Mouse (Mus musculus): ENCODE measurements around the gene Cln6. TPM values are rescaled to one million over a fixed set of nuclear protein-coding genes. Genes with fewer than 3 reads are reported as not detected.
"Not testable (repeated sequence)": the region's sequence is repeated elsewhere in the genome, so short reads cannot be mapped to it uniquely, and the experiment has no call there.

The Cln6 gene
- total RNA-seq, 2 experiments from 2014 or later, result 12.6 to 14.3 TPM

DNA sequence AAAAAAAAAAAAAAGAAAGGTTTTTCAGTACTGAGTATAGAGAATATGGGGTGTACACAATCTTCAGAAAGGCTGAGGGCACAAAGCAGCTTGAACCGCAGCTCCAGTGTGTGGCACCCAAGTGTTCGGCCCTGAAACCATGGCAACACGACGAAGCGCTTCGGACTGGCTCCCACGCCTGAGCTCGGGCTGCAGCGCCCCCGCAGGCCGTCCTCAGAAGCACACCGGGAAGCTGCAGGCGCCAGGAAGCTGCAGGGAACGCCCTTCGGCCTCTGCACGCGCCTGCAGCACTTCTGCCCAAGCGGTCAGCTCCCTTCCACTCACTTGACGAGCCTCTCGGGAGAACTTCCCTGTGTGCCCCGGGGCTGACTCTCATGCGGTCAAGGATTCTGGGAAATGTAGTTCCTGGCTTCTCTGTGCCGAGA lies 9.9 kb upstream of the Cln6 start:
- DNase-seq (ENCODE audit: low spot score in 2 of 2), result peak; percentile 97 to 98

DNA sequence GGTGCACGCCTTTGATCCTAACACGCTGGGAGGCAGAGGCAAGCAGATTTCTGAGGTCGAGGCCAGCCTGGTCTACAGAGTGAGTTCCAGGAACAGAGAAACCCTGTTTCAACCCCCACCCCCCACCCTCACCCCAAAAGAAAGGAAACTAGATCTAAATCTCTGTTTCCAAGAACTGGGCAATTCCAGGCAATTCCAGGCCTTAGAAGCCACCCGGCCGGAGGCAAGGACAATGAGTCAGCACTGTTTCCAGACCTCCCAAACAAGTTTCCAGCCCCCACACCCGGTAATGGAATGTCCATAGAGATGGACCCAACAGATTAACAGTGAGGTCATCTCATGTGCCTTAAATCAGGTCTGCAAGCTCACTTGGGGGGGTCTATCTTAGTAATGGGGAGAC lies 8.7 kb upstream of the Cln6 start:
- DNase-seq (ENCODE audit: low spot score in 2 of 2), result no peak

- DNase-seq (ENCODE audit: low spot score in 2 of 2), result no peak
Measured at GRCm38 (mm10) chr9:62834906-62835305, 3.7 kb upstream of the Cln6 start.

DNA sequence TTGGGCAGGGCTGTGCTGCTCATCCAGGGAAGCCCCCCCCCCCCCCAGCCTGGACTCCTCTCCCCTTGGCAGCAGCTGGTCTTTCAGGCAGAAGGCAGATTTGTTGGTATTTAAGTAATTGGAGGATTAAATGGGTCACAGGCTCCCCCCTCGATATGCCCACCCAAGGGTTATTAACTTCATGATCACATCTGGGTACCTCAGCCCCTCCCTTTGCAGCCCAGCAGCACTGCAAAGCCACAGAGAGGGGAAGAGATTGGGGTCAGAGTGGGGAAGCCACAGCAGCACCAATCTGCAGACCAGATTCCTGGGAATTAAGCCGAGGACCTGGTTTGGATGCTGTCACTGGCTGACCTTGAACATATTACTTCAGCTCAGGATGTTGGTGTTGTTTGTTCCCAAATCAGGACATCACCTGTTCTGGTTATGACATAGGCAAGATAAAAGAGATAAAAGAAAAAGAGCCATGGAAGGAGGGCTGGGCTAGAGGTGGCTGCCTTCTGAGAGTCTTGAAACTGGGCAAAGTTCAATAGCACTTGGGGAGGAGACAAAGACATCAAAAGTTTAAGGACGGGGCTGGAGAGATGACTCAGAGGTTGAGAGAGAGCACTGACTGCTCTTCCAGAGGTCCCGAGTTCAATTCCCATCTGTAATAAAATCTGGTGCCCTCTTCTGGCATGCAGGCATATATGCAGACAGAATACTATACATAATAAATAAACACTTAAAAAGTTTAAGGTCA lies 2.7 kb upstream of the Cln6 start:
- no peak for DNase-seq (ENCODE audit: low spot score in 2 of 2)

GRCm38 (mm10) chr9:62837611-62838010 lies 974 bp upstream of the Cln6 start:
- no peak for DNase-seq (ENCODE audit: low spot score in 2 of 2)

- no peak for DNase-seq (ENCODE audit: low spot score in 2 of 2)
Measured at GRCm38 (mm10) chr9:62838146-62838505, 459 bp upstream of the Cln6 start.

DNA sequence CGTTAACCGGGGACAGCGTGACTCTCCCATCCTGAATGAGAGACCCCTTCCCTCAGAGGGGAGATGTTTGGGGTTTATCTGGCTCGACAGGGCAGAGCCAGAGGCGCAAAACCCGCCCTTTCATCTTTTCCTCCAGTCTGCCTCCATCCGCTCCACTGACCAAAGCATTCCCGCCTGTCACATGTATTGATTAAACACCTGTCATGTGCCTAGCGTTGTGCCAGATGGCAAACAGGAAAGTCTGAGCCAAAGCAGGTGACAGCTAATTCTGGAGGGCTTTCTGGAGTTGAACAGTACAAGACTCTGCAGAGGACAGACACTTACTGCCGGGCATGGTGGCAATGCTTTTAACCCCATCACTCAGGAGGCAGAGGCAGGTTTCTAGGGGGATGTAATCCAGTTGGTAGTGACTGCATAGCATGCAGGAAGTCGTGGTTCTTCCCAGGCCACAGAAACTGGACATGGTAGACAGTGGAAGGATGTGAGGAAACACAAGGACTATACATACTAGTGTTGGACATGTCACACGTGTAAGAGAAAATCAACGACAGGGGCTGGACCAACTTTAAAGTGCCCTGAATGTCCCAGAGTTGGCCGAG lies 686 bp downstream of the Cln6 start:
- DNase-seq (ENCODE audit: low spot score in 2 of 2), result no peak

- DNase-seq (ENCODE audit: low spot score in 2 of 2), result no peak
Measured at GRCm38 (mm10) chr9:62843356-62844024, 4.9 kb downstream of the Cln6 start.

GRCm38 (mm10) chr9:62844461-62844860 lies 5.9 kb downstream of the Cln6 start:
- no peak for DNase-seq (ENCODE audit: low spot score in 2 of 2)

GRCm38 (mm10) chr9:62847694-62848093 lies 9.1 kb downstream of the Cln6 start:
- DNase-seq (ENCODE audit: low spot score in 2 of 2), result peak; percentile 87 to 91

DNA sequence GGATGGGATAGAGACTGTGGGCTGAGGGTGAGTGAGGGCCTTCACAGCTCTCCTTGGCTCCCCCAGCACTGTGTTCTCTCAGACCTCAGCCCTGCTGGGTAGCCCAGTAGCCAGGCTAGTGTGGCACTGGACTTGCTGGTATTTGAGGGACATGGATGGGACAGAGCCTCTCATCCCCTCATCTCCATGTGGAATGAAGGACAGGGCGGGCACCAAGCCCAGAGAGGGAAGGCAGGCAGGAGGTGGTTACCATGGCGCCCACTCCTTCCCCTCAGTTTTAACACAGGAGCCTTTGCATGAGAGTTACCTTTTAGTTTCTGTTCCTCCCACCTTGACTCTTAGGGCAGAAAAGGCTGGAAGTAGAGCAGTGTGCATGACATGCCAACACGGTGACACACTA lies 10.1 kb downstream of the Cln6 start:
- DNase-seq (ENCODE audit: low spot score in 2 of 2), result no peak

- DNase-seq (ENCODE audit: low spot score in 2 of 2), result no peak
Measured at GRCm38 (mm10) chr9:62851571-62851970, 13.0 kb downstream of the Cln6 start.

GRCm38 (mm10) chr9:62854483-62854882 lies 15.9 kb downstream of the Cln6 start:
- DNase-seq (ENCODE audit: low spot score in 2 of 2), result no peak

DNA sequence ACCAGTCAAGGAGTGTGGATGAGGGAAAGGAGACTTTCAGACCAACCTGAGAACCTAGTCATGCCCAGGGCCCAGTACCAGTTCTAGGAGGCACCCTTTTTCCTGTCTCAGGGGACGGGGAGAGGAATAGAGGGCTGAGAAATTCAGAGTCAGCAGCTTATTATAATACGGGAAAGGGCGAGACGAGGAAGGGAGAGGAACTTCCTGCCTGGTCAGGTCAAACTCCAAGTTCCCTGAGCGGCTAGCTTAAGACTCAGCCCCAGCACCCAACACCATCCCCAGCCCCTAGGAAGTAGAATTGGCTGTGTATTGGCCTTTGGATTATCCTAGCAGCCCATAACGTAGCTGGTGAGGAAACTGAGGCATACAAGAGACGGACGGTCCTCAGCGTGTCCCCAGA lies 18.6 kb downstream of the Cln6 start:
- DNase-seq (ENCODE audit: low spot score in 2 of 2), result no peak

DNA sequence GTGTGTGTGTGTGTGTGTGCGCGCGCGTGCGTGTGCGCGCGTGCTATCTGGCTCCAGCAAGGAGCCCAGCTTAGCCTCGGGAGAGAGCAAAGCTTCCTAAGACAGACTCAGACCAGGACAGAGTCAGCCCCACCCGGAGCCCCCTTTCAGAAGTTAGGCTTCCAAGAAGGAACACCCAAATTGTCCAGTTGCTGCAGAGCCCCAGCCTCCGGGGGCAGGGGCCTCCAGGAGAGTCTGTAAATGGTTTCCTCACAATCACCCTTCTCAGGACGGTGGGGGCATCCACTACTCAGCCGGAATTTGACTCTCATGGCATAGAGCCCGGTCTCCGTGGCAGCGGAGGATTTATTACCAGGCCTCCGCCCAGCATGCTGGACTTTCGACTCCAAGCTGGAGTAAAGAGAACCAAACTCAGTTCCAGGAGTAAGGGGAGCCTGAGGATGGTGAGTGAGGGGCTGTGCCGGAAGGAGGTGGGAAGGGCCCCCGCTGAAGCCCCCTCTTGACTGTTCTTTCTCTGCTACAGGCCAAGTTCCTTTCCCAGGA lies 19.2 kb downstream of the Cln6 start, which contains the start of gene Calml4:
Calml4 (plus strand) TSS at position 362 of the 543 bp plus-strand sequence.
- peak; percentile 57 to 72 for DNase-seq (ENCODE audit: low spot score in 2 of 2)

GRCm38 (mm10) chr9:62858266-62859019 lies 19.9 kb downstream of the Cln6 start:
- DNase-seq (ENCODE audit: low spot score in 2 of 2), result no peak

GRCm38 (mm10) chr9:62860102-62860501 lies 21.5 kb downstream of the Cln6 start:
- not testable (repeated sequence) for DNase-seq (ENCODE audit: low spot score in 2 of 2)

DNA sequence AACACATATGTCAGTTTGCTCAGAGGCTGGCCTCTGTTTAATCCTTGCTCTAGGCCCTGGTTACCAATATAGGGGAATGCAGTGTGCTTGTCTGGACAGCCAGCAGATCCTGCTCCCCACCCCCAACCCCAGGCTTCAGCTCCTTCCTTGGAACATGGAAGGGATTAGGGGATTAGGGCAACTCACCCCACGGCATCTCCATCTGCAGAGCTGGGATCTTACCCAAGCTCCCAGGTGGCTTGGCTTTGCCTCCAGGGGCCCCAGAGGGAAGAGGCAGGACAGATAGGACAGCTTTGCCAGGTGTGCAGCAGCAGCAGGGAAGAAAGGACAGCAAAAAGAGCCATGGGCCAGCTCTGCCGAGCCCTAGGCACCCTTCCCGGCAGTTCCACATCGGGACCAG lies 22.3 kb downstream of the Cln6 start:
- no peak for DNase-seq (ENCODE audit: low spot score in 2 of 2)

- not testable (repeated sequence) for DNase-seq (ENCODE audit: low spot score in 2 of 2)
Measured at GRCm38 (mm10) chr9:62869236-62869635, 30.7 kb downstream of the Cln6 start.

GRCm38 (mm10) chr9:62870728-62871127 lies 32.1 kb downstream of the Cln6 start:
- no peak for DNase-seq (ENCODE audit: low spot score in 2 of 2)

GRCm38 (mm10) chr9:62876966-62877616 lies 38.5 kb downstream of the Cln6 start:
- no peak for DNase-seq (ENCODE audit: low spot score in 2 of 2)
